In the genomic region with DNA sequence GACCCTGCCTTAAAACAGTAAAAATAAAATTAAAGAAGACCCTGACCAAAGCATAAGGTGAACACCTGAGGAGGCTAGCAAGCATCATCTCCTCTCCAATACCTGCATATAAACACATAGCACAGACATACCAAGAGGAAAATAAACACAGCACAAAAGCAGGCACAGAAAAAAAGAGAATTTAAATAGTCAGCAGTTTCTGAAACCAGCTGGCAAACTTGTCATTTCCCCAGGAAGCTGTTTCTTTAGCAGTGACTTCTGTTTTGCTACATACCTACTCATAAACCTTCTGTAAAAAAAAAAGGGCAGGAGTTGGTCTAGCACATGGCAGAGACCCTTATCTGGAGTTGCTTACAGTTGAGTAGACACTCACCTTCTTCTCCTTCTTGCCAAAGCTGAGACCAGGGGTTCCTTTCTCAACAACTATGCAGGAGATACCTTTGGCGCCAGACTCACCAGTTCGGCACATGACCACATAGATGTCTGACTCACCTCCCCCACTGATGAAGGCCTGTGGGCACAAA, we compare ENCODE assay signal across 1 mouse cellular context.
TF ChIP-seq lines count a peak whose summit lies in the region.

No protein-coding gene starts in this region.

TF ChIP-seq in MEL, 35 proteins besides CTCF, POLR2A, EP300 and RAD21:
- TF ChIP-seq ZNF384 (IDR thresholded peaks at IDR 0.05; ENCODE audit: low read depth, low read length) = peak; percentile 66; the same call in 1 of the 2 replicates
- TF ChIP-seq TBP (IDR thresholded peaks at IDR 0.05; ENCODE audit: low read depth, low read length) = no peak
- 0 out of 2 replicates have a peak, but pooled peaks have one; percentile 55 for TF ChIP-seq MAFK (IDR thresholded peaks at IDR 0.05; ENCODE audit: borderline replicate concordance, low read depth, low read length)
- peak; percentile 47; the same call in 1 of the 2 replicates for TF ChIP-seq MXI1 (IDR thresholded peaks at IDR 0.05; ENCODE audit: low read depth, low read length)
- peak; percentile 77 for TF ChIP-seq ETS1 (IDR thresholded peaks at IDR 0.05; ENCODE audit: low read depth, low read length)
- TF ChIP-seq MYC (IDR thresholded peaks at IDR 0.05; ENCODE audit: low read depth, low read length) = peak; percentile 55; the same call in 1 of the 2 replicates
- TF ChIP-seq RCOR1 (IDR thresholded peaks at IDR 0.05; ENCODE audit: low read depth, low read length) = no peak
- TF ChIP-seq SIN3A (IDR thresholded peaks at IDR 0.05; ENCODE audit: low read length) = peak; percentile 25; the same call in 1 of the 2 replicates
